Mouse (Mus musculus) embryonic facial prominence, embryonic 11.5 days (tissue): Measurements from ENCODE around the gene Kcnj10. TPM values are rescaled to one million over a fixed set of nuclear protein-coding genes. Genes with fewer than 3 reads are reported as not detected.

Experiments
- ATAC-seq: fragments of 200-750 bp; cut with Nextera tagmentation; replicated peaks from 2 replicates; pipeline ENCODE4 v1.8.0; 2017; ENCODE audit warnings: low read depth; ENCODE audit not compliant: insufficient number of reproducible peaks, low FRiP score, low TSS enrichment
- DNase-seq: peaks from one replicate; pipeline ENCODE4 v3.0.0-alpha.2; 2015; ENCODE audit warnings: low spot score
- H3K27ac ChIP-seq: fragments of 300-500 bp; sonication (generic); replicated peaks from 2 replicates; pipeline ENCODE4 v1.5.1; 2014; ENCODE audit warnings: mild to moderate bottlenecking, low read depth, low read length, control low read depth
- H3K27me3 ChIP-seq: fragments of 300-500 bp; sonication (generic); 2 replicates; pipeline ENCODE4 v1.6.1; 2014; ENCODE audit warnings: mild to moderate bottlenecking, low read length, moderate library complexity, mixed read lengths; ENCODE audit not compliant: control insufficient read depth, insufficient read depth
- H3K36me3 ChIP-seq: fragments of 300-500 bp; sonication (generic); replicated peaks from 2 replicates; pipeline ENCODE4 v1.6.1; 2014; ENCODE audit warnings: low read depth, mild to moderate bottlenecking, low read length, moderate library complexity, mixed read lengths; ENCODE audit not compliant: control insufficient read depth, insufficient read depth
- H3K4me1 ChIP-seq: fragments of 300-500 bp; sonication (generic); 2 replicates; pipeline ENCODE4 v1.6.1; 2014; ENCODE audit warnings: low read length, mixed read lengths; ENCODE audit not compliant: control insufficient read depth, insufficient read depth
- H3K4me2 ChIP-seq: fragments of 300-500 bp; sonication (generic); 2 replicates; pipeline ENCODE4 v1.6.1; 2014; ENCODE audit warnings: low read depth, mild to moderate bottlenecking, control low read depth, low read length, moderate library complexity
- H3K4me3 ChIP-seq: fragments of 300-500 bp; sonication (generic); 2 replicates; pipeline ENCODE4 v1.5.1; 2014; ENCODE audit warnings: low read depth, low read length, control low read depth
- H3K9ac ChIP-seq: fragments of 300-500 bp; sonication (generic); replicated peaks from 2 replicates; pipeline ENCODE4 v1.6.1; 2014; ENCODE audit warnings: mild to moderate bottlenecking, control low read depth, low read length
- H3K9me3 ChIP-seq: fragments of 300-500 bp; sonication (generic); replicated peaks from 2 replicates; pipeline ENCODE4 v1.6.1; 2016; ENCODE audit warnings: mild to moderate bottlenecking, low read length, inconsistent platforms, mixed read lengths; ENCODE audit not compliant: control insufficient read depth
- WGBS: fragments of 180-500 bp; shearing (Covaris S2); extraction: QIAGEN DNeasy Blood & Tissue Kit; methylation state at CpG from one replicate; pipeline ENCODE4 v1.1.7; 2014; 5-methylcytosine and 5-hydroxymethylcytosine counted together
- polyA plus RNA-seq: library from polyadenylated mRNA; unstranded; fragments of >200 nt; fragmentation: Nextera tagmentation; extraction: Ambion mirVana; gene quantifications from 2 replicates; pipeline ENCODE4 v1.2.1, GENCODE M21; 2014

The Kcnj10 gene
- polyA plus RNA-seq, 1 experiment from 2014 or later = 0.11 TPM

DNA sequence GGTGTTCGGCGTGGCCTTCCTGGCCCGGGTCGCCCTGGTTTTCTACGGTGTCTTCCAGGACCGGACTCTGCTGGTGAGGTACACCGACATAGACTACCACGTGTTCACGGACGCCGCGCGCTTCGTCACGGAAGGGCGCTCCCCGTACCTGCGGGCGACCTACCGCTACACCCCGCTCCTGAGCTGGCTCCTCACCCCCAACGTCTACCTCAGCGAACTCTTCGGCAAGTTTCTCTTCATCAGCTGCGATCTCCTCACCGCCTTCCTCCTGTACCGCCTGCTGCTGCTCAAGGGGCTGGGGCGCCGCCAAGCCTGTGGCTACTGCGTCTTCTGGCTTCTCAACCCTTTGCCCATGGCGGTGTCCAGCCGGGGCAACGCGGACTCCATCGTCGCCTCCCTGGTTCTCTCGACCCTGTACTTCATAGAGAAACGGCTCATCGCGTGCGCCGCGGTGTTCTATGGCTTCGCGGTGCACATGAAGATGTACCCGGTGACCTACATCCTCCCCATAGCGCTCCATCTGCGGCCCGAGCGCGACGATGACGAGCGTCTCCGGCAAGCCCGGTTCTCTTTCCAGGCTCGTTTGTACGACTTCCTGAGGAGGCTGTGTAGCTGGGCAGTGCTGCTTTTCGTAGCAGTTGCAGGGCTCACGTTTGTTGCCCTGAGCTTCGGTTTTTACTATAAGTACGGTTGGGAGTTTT, 35.9 kb downstream of the Kcnj10 start:
- H3K4me3 ChIP-seq = peak overlapping the region; percentile 97
- DNase-seq (no peak), ATAC-seq (no peak)
- H3K9me3 ChIP-seq = no peaks in the 10 kb centered on the region
- H3K27me3 ChIP-seq = no peaks in the 10 kb centered on the region
- H3K4me2 ChIP-seq = peak overlapping the region; percentile 86
- H3K36me3 ChIP-seq = no peaks in the 10 kb centered on the region
- peaks cover 5% of the 10 kb centered on the region for H3K4me1 ChIP-seq
- H3K9ac ChIP-seq = peak overlapping the region; percentile 84
- H3K27ac ChIP-seq = no peak overlapping the region; the same call in 1 of the 2 replicates
- 3% methylated on average over 62 of the region's 62 CpGs for WGBS

DNA sequence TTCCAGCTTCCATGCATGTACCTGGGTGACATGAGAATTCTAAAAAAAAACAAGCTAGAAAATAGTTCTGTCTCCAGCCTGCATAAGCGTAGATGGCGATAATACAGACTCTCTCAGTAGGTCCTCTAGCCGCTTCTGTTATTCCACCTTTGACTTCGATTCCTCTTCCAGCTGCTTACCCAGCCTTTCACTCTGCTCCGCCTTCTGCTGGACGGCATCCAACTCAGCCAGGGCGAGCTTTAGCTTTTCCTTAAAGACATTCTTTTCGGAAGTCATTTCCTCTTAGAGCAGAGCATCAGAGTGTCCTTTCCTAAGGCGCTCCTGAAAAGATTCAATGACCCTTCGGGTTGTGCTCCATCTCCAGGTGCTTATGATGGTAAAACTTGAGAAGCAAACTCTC, 39.1 kb downstream of the Kcnj10 start:
- no peak overlapping the region for H3K9ac ChIP-seq
- ATAC-seq = no peak
- no peak overlapping the region for H3K27ac ChIP-seq
- no peak overlapping the region for H3K4me3 ChIP-seq
- H3K4me2 ChIP-seq = no peak overlapping the region
- WGBS = 87% methylated on average over 10 of the region's 10 CpGs
- DNase-seq = no peak
- H3K27me3 ChIP-seq = no peaks in the 10 kb centered on the region
- peaks cover 5% of the 10 kb centered on the region for H3K4me1 ChIP-seq
- no peaks in the 10 kb centered on the region for H3K9me3 ChIP-seq
- H3K36me3 ChIP-seq = no peaks in the 10 kb centered on the region

DNA sequence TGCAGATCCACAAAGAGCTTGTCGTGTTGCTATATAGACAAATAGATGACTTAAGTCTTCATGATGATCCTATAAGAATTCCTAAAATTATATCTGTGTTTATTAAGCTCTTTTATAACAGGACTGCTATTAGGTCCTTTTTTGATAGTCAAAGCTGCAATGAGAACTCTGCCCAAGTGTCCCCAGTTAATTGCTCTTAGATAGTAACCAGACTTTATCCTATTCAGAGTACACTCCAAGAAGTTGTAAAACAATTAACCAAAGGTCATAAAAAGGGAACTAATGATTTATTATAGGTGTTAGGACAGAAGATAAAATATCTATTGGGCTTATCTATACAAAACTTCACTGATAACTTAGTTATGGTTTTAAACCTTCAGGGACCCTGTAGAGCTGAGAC, 41.1 kb downstream of the Kcnj10 start:
- Histone ChIP-seq H3K4me2 (no peak overlapping the region), H3K9ac (no peak overlapping the region), H3K9me3 (no peaks in the 10 kb centered on the region), H3K36me3 (no peaks in the 10 kb centered on the region), H3K4me1 (peaks cover 5% of the 10 kb centered on the region), H3K4me3 (no peak overlapping the region), H3K27ac (no peak overlapping the region), H3K27me3 (no peaks in the 10 kb centered on the region)
- DNase-seq (no peak), ATAC-seq (no peak)
- WGBS = 94% methylated on average over 1 of the region's 1 CpGs

DNA sequence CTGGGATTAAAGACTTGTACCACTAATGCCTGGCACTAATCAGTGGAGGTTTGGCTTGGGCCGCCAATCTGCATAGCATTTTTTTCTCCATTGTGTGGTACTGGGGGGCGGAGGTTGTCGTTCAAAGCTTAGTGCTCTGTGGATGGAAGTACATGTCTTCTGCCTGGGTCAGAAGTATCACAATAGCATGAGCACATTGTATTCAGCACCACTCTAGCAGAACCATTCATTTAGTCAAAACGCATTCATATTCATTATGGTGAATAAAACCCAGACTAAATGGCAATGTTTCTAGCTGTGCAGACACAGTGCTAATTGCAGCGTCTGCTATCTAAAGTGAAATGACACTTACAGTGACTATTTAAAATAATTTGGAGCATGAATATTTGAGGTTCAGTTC, 46.2 kb downstream of the Kcnj10 start:
- Histone ChIP-seq H3K9me3 (no peaks in the 10 kb centered on the region), H3K9ac (no peak overlapping the region), H3K4me2 (no peak overlapping the region), H3K4me1 (no peaks in the 10 kb centered on the region), H3K4me3 (no peak overlapping the region), H3K36me3 (no peaks in the 10 kb centered on the region), H3K27ac (no peak overlapping the region), H3K27me3 (no peaks in the 10 kb centered on the region)
- no peak for DNase-seq
- 80% methylated on average over 5 of the region's 5 CpGs for WGBS
- ATAC-seq = no peak

DNA sequence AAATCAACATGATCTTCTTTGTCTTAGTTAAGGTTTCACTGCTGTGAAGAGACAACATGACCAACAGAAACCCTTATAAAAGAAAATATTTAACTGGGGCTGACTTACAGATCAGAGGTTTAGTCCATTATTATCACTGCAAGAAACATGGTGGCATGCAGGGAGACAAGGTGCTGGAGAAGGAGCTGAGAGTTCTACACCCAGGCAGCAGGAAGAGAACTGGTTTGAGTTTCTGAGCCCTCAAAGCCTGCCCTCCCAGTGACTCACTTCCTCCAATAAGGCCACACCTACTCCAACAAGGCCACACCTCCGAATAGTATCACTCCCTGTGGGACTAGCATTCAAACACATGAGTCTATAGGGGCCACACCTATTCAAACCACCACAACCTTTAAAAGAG, 49.8 kb downstream of the Kcnj10 start:
- no peaks in the 10 kb centered on the region for H3K27me3 ChIP-seq
- no peak overlapping the region for H3K4me2 ChIP-seq
- no peak overlapping the region for H3K4me3 ChIP-seq
- no peak overlapping the region for H3K27ac ChIP-seq
- ATAC-seq (no peak), DNase-seq (no peak)
- no peaks in the 10 kb centered on the region for H3K4me1 ChIP-seq
- no peaks in the 10 kb centered on the region for H3K36me3 ChIP-seq
- no peaks in the 10 kb centered on the region for H3K9me3 ChIP-seq
- no peak overlapping the region for H3K9ac ChIP-seq
- 72% methylated on average over 1 of the region's 1 CpGs for WGBS

DNA sequence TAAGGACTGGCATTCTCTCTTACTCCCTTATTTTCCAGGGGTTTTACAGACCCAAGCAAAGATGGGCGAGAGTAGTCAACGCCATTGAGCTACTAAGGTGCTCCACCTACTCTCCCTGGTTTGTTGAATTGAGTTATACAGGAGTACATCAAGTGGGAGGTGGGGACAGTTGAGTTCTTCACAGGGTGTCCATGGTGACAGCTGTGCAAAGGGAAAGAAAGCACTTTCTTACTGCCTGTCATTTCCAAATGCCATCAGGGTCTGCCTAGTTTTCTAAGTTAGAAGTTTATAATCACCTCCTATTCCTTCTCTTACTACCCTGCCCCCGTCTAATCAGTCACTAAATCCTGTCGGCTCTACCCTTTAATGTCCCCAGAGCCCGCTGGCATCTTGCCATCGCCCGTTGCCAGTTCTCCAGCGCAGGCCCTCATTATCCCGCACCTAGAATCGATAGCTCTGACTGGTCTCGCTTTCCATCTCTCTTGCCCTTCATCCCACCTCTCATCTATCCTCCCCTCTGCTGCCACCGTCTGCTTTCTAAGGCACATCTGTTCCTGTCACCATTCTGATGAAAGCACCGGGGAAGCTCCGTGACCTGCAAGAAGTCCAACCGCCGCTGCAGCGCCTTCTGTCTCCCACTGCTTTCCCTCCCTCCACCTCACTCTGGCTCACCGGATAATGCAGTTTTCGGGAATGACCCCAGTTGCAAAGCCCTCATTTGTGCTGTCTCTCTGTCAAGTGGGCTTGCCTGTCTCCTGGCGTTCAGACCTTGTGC, 51.0 kb downstream of the Kcnj10 start:
- Histone ChIP-seq H3K36me3 (no peaks in the 10 kb centered on the region), H3K4me2 (peak overlapping the region; percentile 13; the same call in 1 of the 2 replicates), H3K27ac (no peak overlapping the region), H3K27me3 (no peaks in the 10 kb centered on the region), H3K9me3 (no peaks in the 10 kb centered on the region), H3K4me3 (no peak overlapping the region), H3K4me1 (no peaks in the 10 kb centered on the region), H3K9ac (peak overlapping the region; percentile 13; the same call in 1 of the 2 replicates)
- ATAC-seq = no peak
- WGBS = 33% methylated on average over 20 of the region's 20 CpGs
- DNase-seq = no peak

DNA sequence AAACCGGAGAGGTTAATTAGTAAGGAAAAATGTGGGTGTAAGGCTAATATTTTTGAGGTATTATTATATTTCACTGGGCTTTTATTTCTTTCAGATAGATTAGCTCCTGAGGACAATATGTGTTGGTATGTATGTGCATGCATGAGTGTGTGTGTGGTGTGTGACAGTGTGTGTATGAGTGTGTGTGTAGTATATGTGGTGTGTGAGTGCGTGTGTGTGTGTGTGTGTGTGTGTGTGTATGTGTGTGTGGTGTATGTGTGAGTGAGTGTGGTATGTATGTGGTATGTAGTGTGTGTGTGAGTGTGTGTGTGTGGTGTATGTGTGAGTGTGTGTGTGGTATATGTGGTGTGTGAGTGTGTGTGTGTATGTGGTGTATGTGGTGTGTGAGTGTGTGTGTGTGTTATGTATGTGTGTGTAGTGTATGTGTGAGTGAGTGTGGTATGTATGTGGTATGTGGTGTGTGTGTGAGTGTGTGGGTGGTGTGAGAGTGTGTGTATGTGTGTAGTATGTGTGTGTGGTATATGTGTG, 51.7 kb downstream of the Kcnj10 start:
- H3K27ac ChIP-seq = no peak overlapping the region
- H3K9me3 ChIP-seq = no peaks in the 10 kb centered on the region
- DNase-seq (no peak), ATAC-seq (peak; percentile 21; the same call in 1 of the 2 replicates)
- no peak overlapping the region for H3K4me3 ChIP-seq
- no peaks in the 10 kb centered on the region for H3K27me3 ChIP-seq
- no peaks in the 10 kb centered on the region for H3K36me3 ChIP-seq
- H3K4me2 ChIP-seq = no peak overlapping the region
- no peak overlapping the region for H3K9ac ChIP-seq
- 85% methylated on average over 2 of the region's 2 CpGs for WGBS
- H3K4me1 ChIP-seq = no peaks in the 10 kb centered on the region

DNA sequence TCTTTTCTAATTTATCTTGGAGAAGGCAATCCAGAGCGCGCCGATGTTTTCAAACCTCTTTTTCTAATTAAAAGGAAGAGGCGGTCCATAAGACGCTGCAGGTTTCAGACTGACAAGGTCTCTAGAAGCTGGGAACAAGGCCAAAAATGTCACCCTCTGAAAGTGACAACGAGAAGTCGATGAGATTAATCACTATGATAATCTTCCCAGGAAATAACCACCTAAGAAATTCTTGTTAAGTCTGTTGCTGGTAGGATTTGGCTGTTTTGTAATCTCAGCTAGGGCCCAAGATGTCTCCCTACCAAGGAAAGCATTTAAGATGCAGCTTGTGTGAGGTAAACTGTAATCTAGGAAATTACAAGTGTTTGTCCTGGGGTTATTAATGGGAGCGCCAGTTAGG, 52.7 kb downstream of the Kcnj10 start:
- Histone ChIP-seq H3K4me3 (no peak overlapping the region), H3K4me1 (no peaks in the 10 kb centered on the region), H3K27ac (no peak overlapping the region), H3K36me3 (no peaks in the 10 kb centered on the region), H3K9me3 (no peaks in the 10 kb centered on the region), H3K27me3 (no peaks in the 10 kb centered on the region), H3K4me2 (no peak overlapping the region), H3K9ac (no peak overlapping the region)
- DNase-seq (no peak), ATAC-seq (no peak)
- 72% methylated on average over 8 of the region's 8 CpGs for WGBS
